Mouse (Mus musculus) hindbrain, embryonic 16.5 days (tissue): ENCODE results near the gene Samd14. TPM values are rescaled to one million over a fixed set of nuclear protein-coding genes. Genes with fewer than 3 reads are reported as not detected.
A peak's percentile ranks its signal among the peaks of the same experiment; 100 is the strongest.

Experiments
- ATAC-seq: fragments of 200-750 bp; cut with Nextera tagmentation; 2 replicates; pipeline ENCODE4 v1.8.0; 2017; ENCODE audit warnings: moderate TSS enrichment, moderate library complexity
- H3K27ac ChIP-seq: fragments of 300-500 bp; sonication (generic); 2 replicates; pipeline ENCODE4 v1.5.1; 2014; ENCODE audit warnings: low read depth, mild to moderate bottlenecking, control low read depth, low read length, moderate library complexity
- H3K27me3 ChIP-seq: fragments of 300-500 bp; sonication (generic); replicated peaks from 2 replicates; pipeline ENCODE4 v1.6.1; 2014; ENCODE audit warnings: low read length; ENCODE audit not compliant: control insufficient read depth, insufficient read depth
- H3K36me3 ChIP-seq: fragments of 300-500 bp; sonication (generic); 2 replicates; pipeline ENCODE4 v1.6.1; 2014; ENCODE audit warnings: mild to moderate bottlenecking, low read length, moderate library complexity, mixed read lengths; ENCODE audit not compliant: control insufficient read depth, insufficient read depth
- H3K4me1 ChIP-seq: fragments of 300-500 bp; sonication (generic); 2 replicates; pipeline ENCODE4 v1.6.1; 2014; ENCODE audit warnings: low read depth, low read length; ENCODE audit not compliant: control insufficient read depth, insufficient read depth
- H3K4me2 ChIP-seq: fragments of 300-500 bp; sonication (generic); 2 replicates; pipeline ENCODE4 v1.6.1; 2014; ENCODE audit warnings: mild to moderate bottlenecking, low read length, control low read depth, moderate library complexity
- H3K4me3 ChIP-seq: fragments of 300-500 bp; sonication (generic); 2 replicates; pipeline ENCODE4 v1.5.1; 2014; ENCODE audit warnings: mild to moderate bottlenecking, low read length, control low read depth, moderate library complexity
- H3K9ac ChIP-seq: fragments of 300-500 bp; sonication (generic); 2 replicates; pipeline ENCODE4 v1.6.1; 2014; ENCODE audit warnings: low read depth, mild to moderate bottlenecking, control low read depth, low read length, moderate library complexity
- H3K9me3 ChIP-seq: fragments of 300-500 bp; sonication (generic); 2 replicates; pipeline ENCODE4 v1.6.1; 2014; ENCODE audit warnings: mild to moderate bottlenecking, low read length, moderate library complexity; ENCODE audit not compliant: control insufficient read depth
- WGBS: fragments of 180-500 bp; shearing (Covaris S2); extraction: QIAGEN DNeasy Blood & Tissue Kit; methylation state at CpG from one replicate; pipeline ENCODE4 v1.1.7; 2014; 5-methylcytosine and 5-hydroxymethylcytosine counted together
- polyA plus RNA-seq: library from polyadenylated mRNA; unstranded; fragments of >200 nt; fragmentation: Nextera tagmentation; extraction: Ambion mirVana; gene quantifications from 2 replicates; pipeline ENCODE4 v1.2.1, GENCODE M21; 2015

Samd14 gene
- polyA plus RNA-seq, 1 experiment from 2014 or later = 160 TPM

GRCm38 (mm10) chr11:95037306-95037705 is 27.6 kb downstream of the Samd14 start:
- ATAC-seq = no peak
- Histone ChIP-seq H3K4me2 (no peak overlapping the region), H3K4me1 (peaks cover 19% of the 10 kb centered on the region), H3K4me3 (no peak overlapping the region), H3K9ac (no peak overlapping the region), H3K27ac (peak overlapping the region; percentile 55; the same call in 1 of the 2 replicates), H3K9me3 (no peaks in the 10 kb centered on the region), H3K36me3 (no peaks in the 10 kb centered on the region), H3K27me3 (no peaks in the 10 kb centered on the region)
- 45% methylated on average over 6 of the region's 6 CpGs for WGBS

DNA sequence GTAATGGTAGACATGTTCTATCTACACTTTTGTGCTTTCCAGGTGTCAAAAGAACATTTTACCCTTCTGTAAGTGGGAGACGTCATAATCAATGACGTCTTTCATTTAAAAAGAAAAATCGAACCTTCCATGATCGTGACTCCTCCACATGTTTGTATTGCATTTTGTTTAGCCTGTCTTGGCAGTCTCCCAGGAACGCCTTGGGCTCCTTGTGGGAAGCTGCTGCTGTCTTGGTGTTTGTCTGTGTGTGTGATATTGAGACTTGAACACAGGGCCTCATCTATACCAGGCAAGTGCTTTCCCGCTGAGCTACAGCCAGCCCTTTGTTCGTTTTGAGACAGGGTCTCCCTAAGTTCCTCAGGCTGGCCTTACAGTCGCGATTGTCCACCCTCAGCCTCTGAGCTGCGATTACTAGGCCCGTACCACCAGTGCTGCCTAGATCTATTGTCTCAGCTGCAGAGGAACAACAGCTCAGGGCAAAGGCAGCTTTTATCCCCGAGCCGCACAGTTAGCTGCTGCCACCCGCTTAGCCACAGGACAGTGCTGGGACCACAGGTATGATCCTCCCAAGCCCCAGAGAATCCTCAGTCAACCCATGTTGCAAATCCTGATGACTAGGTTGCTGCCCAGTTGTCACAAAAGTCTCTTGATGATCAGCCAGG is 28.6 kb downstream of the Samd14 start:
- no peak for ATAC-seq
- no peaks in the 10 kb centered on the region for H3K36me3 ChIP-seq
- WGBS = 77% methylated on average over 14 of the region's 14 CpGs
- H3K9ac ChIP-seq = no peak overlapping the region
- peaks cover 19% of the 10 kb centered on the region for H3K4me1 ChIP-seq
- no peak overlapping the region for H3K4me3 ChIP-seq
- H3K9me3 ChIP-seq = no peaks in the 10 kb centered on the region
- H3K27me3 ChIP-seq = no peaks in the 10 kb centered on the region
- H3K27ac ChIP-seq = no peak overlapping the region
- no peak overlapping the region for H3K4me2 ChIP-seq

DNA sequence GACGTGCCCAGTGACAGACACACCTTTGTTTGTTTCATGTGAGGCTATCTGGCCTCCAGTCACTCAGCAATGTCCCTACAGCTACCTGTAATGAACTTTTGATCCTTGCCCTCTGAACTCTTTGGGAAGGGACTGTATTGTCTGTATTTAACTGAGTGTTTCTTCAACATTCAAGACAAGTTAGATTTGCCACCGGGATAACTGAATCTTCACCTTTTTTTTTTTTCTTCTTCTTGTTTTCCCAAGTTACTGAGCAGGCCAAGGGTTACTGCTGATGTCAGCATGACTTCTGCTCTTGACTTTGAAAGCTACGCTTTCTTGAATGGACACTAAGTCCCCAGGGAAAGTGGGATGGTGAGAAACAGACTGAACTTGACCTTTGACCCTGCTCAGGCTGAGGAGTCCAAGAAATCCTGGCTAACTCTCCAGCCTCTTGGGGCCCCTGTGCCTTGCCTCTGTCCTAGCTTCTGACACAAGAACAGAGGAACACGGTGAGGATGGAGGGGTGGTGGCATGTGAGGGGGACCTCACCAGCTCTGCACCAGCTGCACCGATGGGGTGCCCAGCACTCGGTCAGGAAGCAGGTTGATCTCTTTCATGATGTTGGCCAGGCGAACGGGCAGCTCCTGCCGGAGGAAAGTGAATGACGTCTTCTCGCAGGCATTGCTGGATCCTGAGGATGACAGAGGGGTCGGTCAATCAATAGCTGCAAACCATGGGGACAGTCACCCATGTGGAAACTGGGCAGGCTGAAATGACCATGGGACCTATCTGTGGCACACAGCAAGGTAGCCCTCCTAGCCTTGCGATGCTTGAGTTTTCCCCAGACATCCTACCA is 29.4 kb downstream of the Samd14 start:
- Histone ChIP-seq H3K4me3 (no peak overlapping the region), H3K4me1 (peaks cover 19% of the 10 kb centered on the region), H3K9me3 (no peaks in the 10 kb centered on the region), H3K9ac (no peak overlapping the region), H3K27ac (no peak overlapping the region), H3K4me2 (no peak overlapping the region), H3K27me3 (no peaks in the 10 kb centered on the region), H3K36me3 (no peaks in the 10 kb centered on the region)
- 84% methylated on average over 13 of the region's 13 CpGs for WGBS
- ATAC-seq = no peak

- Histone ChIP-seq H3K27me3 (no peaks in the 10 kb centered on the region), H3K36me3 (no peaks in the 10 kb centered on the region), H3K9me3 (no peaks in the 10 kb centered on the region), H3K4me1 (peaks cover 19% of the 10 kb centered on the region), H3K27ac (no peak overlapping the region), H3K4me3 (no peak overlapping the region), H3K9ac (no peak overlapping the region), H3K4me2 (peak overlapping the region; percentile 89)
- no peak for ATAC-seq
- 87% methylated on average over 4 of the region's 4 CpGs for WGBS
Measured at GRCm38 (mm10) chr11:95039766-95040165, 30.1 kb downstream of the Samd14 start.

DNA sequence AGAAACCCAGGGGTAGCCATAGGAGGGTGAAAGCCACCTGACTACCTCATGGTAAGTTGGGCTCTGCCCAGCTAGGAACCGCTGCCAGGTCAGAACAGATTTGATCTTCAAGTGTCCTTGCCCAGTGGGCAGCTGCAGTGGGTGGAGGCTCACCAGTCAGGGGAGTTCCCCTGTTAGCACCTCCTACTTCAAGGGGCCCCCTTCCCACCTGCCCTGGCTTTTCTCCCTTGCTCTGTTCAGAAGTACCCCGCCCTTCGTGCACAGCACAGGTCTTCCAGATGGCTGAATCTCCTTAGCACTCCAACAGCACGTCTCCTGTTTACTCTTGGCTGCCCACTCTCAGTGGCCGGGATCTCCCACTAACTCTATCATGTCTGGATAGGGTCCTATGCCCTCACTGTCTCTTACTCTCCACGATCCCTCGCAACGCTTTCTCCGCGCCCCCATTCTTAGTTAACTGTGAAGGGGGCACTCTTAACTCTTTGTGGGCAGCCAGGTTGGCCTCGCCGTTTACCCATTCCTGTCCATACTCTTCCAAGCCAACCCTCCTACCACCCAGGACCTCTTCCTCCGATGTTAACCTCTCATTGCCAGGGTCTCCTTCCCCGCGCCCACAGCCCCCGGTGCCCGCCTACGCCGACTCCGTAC is 30.9 kb downstream of the Samd14 start:
- no peaks in the 10 kb centered on the region for H3K27me3 ChIP-seq
- H3K4me3 ChIP-seq = peak overlapping the region; percentile 82
- ATAC-seq = peak; percentile 1; the same call in 1 of the 2 replicates
- H3K9me3 ChIP-seq = no peaks in the 10 kb centered on the region
- no peaks in the 10 kb centered on the region for H3K36me3 ChIP-seq
- H3K4me2 ChIP-seq = peak overlapping the region; percentile 89
- H3K27ac ChIP-seq = peak overlapping the region; percentile 72
- H3K9ac ChIP-seq = peak overlapping the region; percentile 76
- WGBS = under 1% methylated on average over 20 of the region's 20 CpGs
- peaks cover 19% of the 10 kb centered on the region for H3K4me1 ChIP-seq

DNA sequence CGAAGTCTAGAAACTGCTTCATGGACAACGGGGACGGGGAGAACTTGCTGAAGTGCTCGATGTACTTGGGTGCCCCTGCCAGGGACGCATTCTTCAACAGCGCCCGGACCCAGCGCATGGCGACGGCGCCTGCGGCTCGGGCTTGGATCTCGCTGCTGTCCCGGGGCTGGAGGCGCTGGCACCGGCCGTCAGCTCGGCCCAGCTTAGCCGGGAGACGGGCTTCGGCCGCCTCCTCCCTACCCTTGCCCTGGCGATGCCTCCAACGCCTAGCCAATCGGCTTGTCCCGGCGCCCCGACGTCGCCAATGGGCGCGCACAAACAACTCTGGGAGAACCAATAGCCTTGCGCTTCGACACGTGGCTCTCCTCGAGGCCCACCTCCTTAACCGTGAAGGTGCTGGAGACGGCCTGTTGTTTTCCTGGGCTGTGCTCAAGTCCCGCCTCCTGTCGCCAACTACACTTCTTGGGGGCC is 31.5 kb downstream of the Samd14 start, which contains the start of gene Pdk2:
Pdk2 (minus strand) TSS at position 216 of the 471 bp plus-strand sequence.
- no peaks in the 10 kb centered on the region for H3K27me3 ChIP-seq
- H3K9me3 ChIP-seq = no peaks in the 10 kb centered on the region
- H3K27ac ChIP-seq = peak within 1 kb of the TSS; percentile 72
- peak; percentile 97 for ATAC-seq
- H3K9ac ChIP-seq = peak within 1 kb of the TSS; percentile 76
- peak within 1 kb of the TSS; percentile 82 for H3K4me3 ChIP-seq
- 2% methylated on average over 30 of the region's 41 CpGs for WGBS
- H3K36me3 ChIP-seq = no peaks in the 10 kb centered on the region
- H3K4me2 ChIP-seq = peak within 1 kb of the TSS; percentile 89
- peaks cover 19% of the 10 kb centered on the region for H3K4me1 ChIP-seq

GRCm38 (mm10) chr11:95042096-95042495 is 32.4 kb downstream of the Samd14 start:
- no peaks in the 10 kb centered on the region for H3K27me3 ChIP-seq
- H3K4me1 ChIP-seq = peaks cover 18% of the 10 kb centered on the region
- no peaks in the 10 kb centered on the region for H3K36me3 ChIP-seq
- peak overlapping the region; percentile 89 for H3K4me2 ChIP-seq
- ATAC-seq = no peak
- peak overlapping the region; percentile 70 for H3K27ac ChIP-seq
- no peaks in the 10 kb centered on the region for H3K9me3 ChIP-seq
- 1% methylated on average over 11 of the region's 11 CpGs for WGBS
- peak overlapping the region; percentile 24 for H3K9ac ChIP-seq
- peak overlapping the region; percentile 82 for H3K4me3 ChIP-seq

DNA sequence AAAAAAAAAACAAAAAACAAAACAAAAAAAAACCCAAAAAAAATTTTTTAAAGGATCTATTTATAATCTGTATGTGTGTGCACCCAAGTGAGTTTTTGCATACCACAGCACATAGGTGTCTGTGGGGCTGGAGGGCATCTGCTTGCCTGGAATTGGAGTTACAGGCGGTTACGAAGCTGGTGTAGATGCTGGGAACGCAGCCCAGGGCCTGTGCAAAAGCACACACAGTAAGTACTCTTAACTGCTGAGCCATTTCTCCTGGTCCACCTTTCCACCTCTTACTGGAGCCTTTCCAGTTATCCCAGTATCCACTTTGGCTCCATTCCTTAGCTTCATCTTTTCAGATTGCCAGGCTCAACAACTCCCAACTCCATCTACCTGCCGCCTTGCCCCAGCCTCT is 33.4 kb downstream of the Samd14 start:
- Histone ChIP-seq H3K36me3 (no peaks in the 10 kb centered on the region), H3K9ac (no peak overlapping the region), H3K4me3 (no peak overlapping the region), H3K27me3 (no peaks in the 10 kb centered on the region), H3K4me1 (peaks cover 17% of the 10 kb centered on the region), H3K27ac (no peak overlapping the region), H3K4me2 (no peak overlapping the region), H3K9me3 (no peaks in the 10 kb centered on the region)
- ATAC-seq = no peak
- 94% methylated on average over 4 of the region's 4 CpGs for WGBS

GRCm38 (mm10) chr11:95043608-95044007 is 33.9 kb downstream of the Samd14 start:
- no peaks in the 10 kb centered on the region for H3K36me3 ChIP-seq
- no peak overlapping the region for H3K27ac ChIP-seq
- H3K9ac ChIP-seq = no peak overlapping the region
- H3K4me2 ChIP-seq = no peak overlapping the region
- H3K9me3 ChIP-seq = no peaks in the 10 kb centered on the region
- WGBS = 55% methylated on average over 7 of the region's 7 CpGs
- no peaks in the 10 kb centered on the region for H3K27me3 ChIP-seq
- no peak overlapping the region for H3K4me3 ChIP-seq
- peaks cover 17% of the 10 kb centered on the region for H3K4me1 ChIP-seq
- ATAC-seq = no peak
